Mouse (Mus musculus) cerebral cortex, adult 2 months (tissue): ENCODE data around the gene Stard9.

ENCODE experiments used
- WGBS: fragments of 180-500 bp; shearing (Covaris S2); methylation state at CpG from one replicate; pipeline ENCODE4 v1.1.7; 2018; 5-methylcytosine and 5-hydroxymethylcytosine counted together

Gene Stard9

GRCm38 (mm10) chr2:120655905-120656304 lies 27.0 kb downstream of the Stard9 start:
- WGBS, result 92% methylated on average over 5 of the region's 5 CpGs

- WGBS, result 93% methylated on average over 2 of the region's 2 CpGs
Observed at GRCm38 (mm10) chr2:120656711-120657110, 27.8 kb downstream of the Stard9 start.

- WGBS, result 60% methylated on average over 5 of the region's 5 CpGs
Observed at GRCm38 (mm10) chr2:120658486-120658885, 29.6 kb downstream of the Stard9 start.

GRCm38 (mm10) chr2:120660486-120661078 lies 31.7 kb downstream of the Stard9 start:
- WGBS, result 74% methylated on average over 5 of the region's 5 CpGs

GRCm38 (mm10) chr2:120663491-120664154 lies 34.7 kb downstream of the Stard9 start:
- 65% methylated on average over 3 of the region's 3 CpGs for WGBS

- whole genome bisulfite sequencing, result 87% methylated on average over 2 of the region's 2 CpGs
Observed at GRCm38 (mm10) chr2:120667446-120667845, 38.5 kb downstream of the Stard9 start.

- WGBS, result 53% methylated on average over 2 of the region's 2 CpGs
Observed at GRCm38 (mm10) chr2:120670253-120670652, 41.3 kb downstream of the Stard9 start.

GRCm38 (mm10) chr2:120681151-120681550 lies 52.2 kb downstream of the Stard9 start:
- WGBS, result 94% methylated on average over 7 of the region's 7 CpGs

- WGBS, result 85% methylated on average over 5 of the region's 5 CpGs
Observed at GRCm38 (mm10) chr2:120697767-120698166, 68.8 kb downstream of the Stard9 start.

- 93% methylated on average over 3 of the region's 3 CpGs for WGBS
Observed at GRCm38 (mm10) chr2:120700379-120700885, 71.5 kb downstream of the Stard9 start.

GRCm38 (mm10) chr2:120702675-120703074 lies 73.8 kb downstream of the Stard9 start:
- 84% methylated on average over 5 of the region's 5 CpGs for WGBS

GRCm38 (mm10) chr2:120710154-120710553 lies 81.2 kb downstream of the Stard9 start:
- WGBS, result 86% methylated on average over 3 of the region's 3 CpGs

GRCm38 (mm10) chr2:120710948-120711347 lies 82.0 kb downstream of the Stard9 start:
- 100% methylated on average over 3 of the region's 3 CpGs for WGBS

GRCm38 (mm10) chr2:120713441-120713840 lies 84.5 kb downstream of the Stard9 start:
- WGBS, result 98% methylated on average over 3 of the region's 3 CpGs

- 92% methylated on average over 8 of the region's 8 CpGs for WGBS
Observed at GRCm38 (mm10) chr2:120718496-120718895, 89.6 kb downstream of the Stard9 start.

- WGBS, result 75% methylated on average over 6 of the region's 6 CpGs
Observed at GRCm38 (mm10) chr2:120720821-120721220, 91.9 kb downstream of the Stard9 start.

GRCm38 (mm10) chr2:120721911-120722310 lies 93.0 kb downstream of the Stard9 start:
- 88% methylated on average over 2 of the region's 2 CpGs for whole genome bisulfite sequencing

- 48% methylated on average over 8 of the region's 8 CpGs for WGBS
Observed at GRCm38 (mm10) chr2:120722491-120722890, 93.6 kb downstream of the Stard9 start.

GRCm38 (mm10) chr2:120723621-120724020 lies 94.7 kb downstream of the Stard9 start:
- 73% methylated on average over 4 of the region's 4 CpGs for WGBS

- WGBS, result 69% methylated on average over 6 of the region's 6 CpGs
Observed at GRCm38 (mm10) chr2:120724176-120724575, 95.3 kb downstream of the Stard9 start.

- WGBS, result 9% methylated on average over 23 of the region's 23 CpGs
Observed at GRCm38 (mm10) chr2:120729775-120730585, 101.1 kb downstream of the Stard9 start.

GRCm38 (mm10) chr2:120730639-120731166 lies 101.8 kb downstream of the Stard9 start:
- under 1% methylated on average over 50 of the region's 50 CpGs for WGBS
